Comparison of ENCODE assay signal across 8 mouse cellular contexts in the genomic region with DNA sequence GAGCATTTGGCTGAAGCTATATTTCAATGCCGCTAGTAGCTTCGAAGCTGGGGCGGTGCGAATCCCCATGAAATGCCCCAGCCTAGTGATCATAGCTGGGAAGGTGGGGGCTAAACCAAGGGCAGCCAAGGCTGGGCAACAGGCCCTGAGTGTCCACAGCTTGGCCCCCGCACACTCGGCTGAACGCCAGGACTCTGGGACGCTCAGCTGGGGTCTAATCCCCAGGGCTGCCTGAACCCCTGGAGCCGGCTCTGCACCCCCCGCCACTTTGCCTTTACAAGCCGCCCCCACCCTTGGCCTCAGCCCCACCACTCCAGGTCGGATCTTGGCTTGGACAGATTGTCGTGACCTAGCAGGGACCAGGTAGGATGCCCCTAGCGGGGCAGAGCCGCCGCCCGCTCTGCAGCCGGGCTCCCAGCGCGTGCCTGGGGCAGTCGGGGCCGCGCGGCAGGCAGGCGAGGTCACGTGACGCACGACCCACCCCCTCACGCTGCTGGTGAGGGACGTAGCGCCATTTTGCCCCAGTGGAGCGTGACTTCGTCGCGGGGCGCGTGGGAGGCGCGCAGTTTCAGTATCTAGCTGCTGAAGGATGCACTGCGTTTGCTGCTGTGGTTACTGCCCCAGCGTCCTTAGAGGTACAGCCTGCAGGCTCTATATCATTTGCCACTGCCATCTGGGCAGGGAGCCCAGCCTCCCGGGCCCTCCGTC. TPM values are rescaled to one million over a fixed set of nuclear protein-coding genes. Genes with fewer than 3 reads are reported as not detected.
A peak's percentile ranks its signal among the peaks of the same experiment; 100 is the strongest.
DNase-seq lines count a peak whose midpoint lies in the region; ATAC-seq and TF ChIP-seq lines count a peak whose summit lies in the region.

No protein-coding gene starts in this region.

- H3K27me3 ChIP-seq in hindbrain, postnatal 0 days (ENCODE audit: insufficient read depth, low read length), result no peaks in the 10 kb centered on the region

- peak; percentile 90 for DNase-seq in ZHBTc4 (ENCODE audit: low read depth, low spot score)
- peak; percentile 53 for DNase-seq in gastrocnemius, postnatal 10 days
- DNase-seq in hindbrain, postnatal 0 days (ENCODE audit: low spot score), result peak; percentile 91
- peak; percentile 88 to 89 for DNase-seq in left cerebral cortex, adult 18-20 months (ENCODE audit: low spot score in 2 of 2)
- peak; percentile 52 for DNase-seq in lung, postnatal 25 days (ENCODE audit: low spot score)
- DNase-seq in retina, embryonic 14.5 days (ENCODE audit: low spot score), result peak; percentile 82
- DNase-seq in thymus, postnatal 25 days, result peak; percentile 77

- under 1% methylated on average over 42 of the region's 43 CpGs for WGBS in hindbrain, postnatal 0 days

- no peaks in the 10 kb centered on the region for H3K9me3 ChIP-seq in hindbrain, postnatal 0 days (ENCODE audit: low read length)

- peak; percentile 67 for ATAC-seq in common myeloid progenitor, adult 5-6 weeks (replicated peaks; ENCODE audit: low read depth, poor library complexity, severe bottlenecking)
- ATAC-seq in hindbrain, postnatal 0 days, result peak; percentile 95

- peak overlapping the region; percentile 48 for H3K4me3 ChIP-seq in hindbrain, postnatal 0 days (ENCODE audit: low read length)

- no peaks in the 10 kb centered on the region for H3K4me1 ChIP-seq in hindbrain, postnatal 0 days (ENCODE audit: insufficient read depth, low read length)

- peak overlapping the region; percentile 76 for H3K27ac ChIP-seq in hindbrain, postnatal 0 days

- TF ChIP-seq CTCF in hindbrain, postnatal 0 days (IDR thresholded peaks at IDR 0.05; ENCODE audit: low read depth), result peak; percentile 47

- H3K4me2 ChIP-seq in hindbrain, postnatal 0 days (ENCODE audit: low read depth, low read length), result peak overlapping the region; percentile 96

- no peaks in the 10 kb centered on the region for H3K36me3 ChIP-seq in hindbrain, postnatal 0 days (ENCODE audit: insufficient read depth, low read length)

- H3K9ac ChIP-seq in hindbrain, postnatal 0 days (replicated peaks; ENCODE audit: low read length), result peak overlapping the region; percentile 68

RNA-seq across cellular contexts. Expression of gene Gpr176, which starts 0.5 kb away (rescaled TPM):
- not detected in 2 replicates for total RNA-seq in common myeloid progenitor, adult 5-6 weeks (2017)
- total RNA-seq in gastrocnemius, postnatal 10 days (2021), result under 1 TPM; 0.31 to 0.38 TPM
- 11.6 and 17.3 TPM in 2 replicates for total RNA-seq in hindbrain, postnatal 0 days (2014; rRNA removed)
- polyA plus RNA-seq in hindbrain, postnatal 0 days (2015; fragmentation: Nextera tagmentation; extraction: Ambion mirVana), result 6.7 and 8.4 TPM in 2 replicates
- total RNA-seq in left cerebral cortex, adult 18-20 months (2021), result 10 to 100 TPM in 1 of 2 experiments, 1 to 10 TPM in 1; 9.5 to 10.0 TPM

RNA-seq across cellular contexts. Expression of gene Eif2ak4, which starts 14.7 kb away (rescaled TPM):
- total RNA-seq in common myeloid progenitor, adult 5-6 weeks (2017), result 14.8 and 21.7 TPM in 2 replicates
- total RNA-seq in gastrocnemius, postnatal 10 days (2021), result 1 to 10 TPM; 5.4 to 8.1 TPM
- 15.4 and 16.3 TPM in 2 replicates for total RNA-seq in hindbrain, postnatal 0 days (2014; rRNA removed)
- 7.1 and 7.2 TPM in 2 replicates for polyA plus RNA-seq in hindbrain, postnatal 0 days (2015; fragmentation: Nextera tagmentation; extraction: Ambion mirVana)
- 10 to 100 TPM; 18.8 to 21.5 TPM for total RNA-seq in left cerebral cortex, adult 18-20 months (2021)

Comparison
In these comparisons a context has a peak if more than half of its experiments do, and no peak if none do; other contexts are left out.
1. Peak in every context shown above with its lines: DNase-seq, ATAC-seq, H3K4me3 ChIP-seq and H3K27ac ChIP-seq.